Mouse (Mus musculus) kidney, postnatal 0 days (tissue): Measurements from ENCODE around the gene Cytl1. TPM values are rescaled to one million over a fixed set of nuclear protein-coding genes. Genes with fewer than 3 reads are reported as not detected.

Experiments
- ATAC-seq: fragments of 200-750 bp; cut with Nextera tagmentation; replicated peaks from 2 replicates; pipeline ENCODE4 v1.8.0; 2017; ENCODE audit warnings: low read depth, moderate number of reproducible peaks, moderate TSS enrichment, moderate library complexity; ENCODE audit not compliant: low FRiP score
- DNase-seq: peaks from one replicate; pipeline ENCODE4 v3.0.0-alpha.2; 2016; ENCODE audit warnings: low spot score
- H3K27ac ChIP-seq: fragments of 300-500 bp; sonication (generic); 2 replicates; pipeline ENCODE4 v1.5.1; 2014; ENCODE audit warnings: mild to moderate bottlenecking
- H3K27me3 ChIP-seq: fragments of 300-500 bp; sonication (generic); 2 replicates; pipeline ENCODE4 v1.6.1; 2014; ENCODE audit warnings: low read length, mixed read lengths; ENCODE audit not compliant: insufficient read depth
- H3K36me3 ChIP-seq: fragments of 300-500 bp; sonication (generic); 2 replicates; pipeline ENCODE4 v1.6.1; 2014; ENCODE audit warnings: low read length, mixed read lengths; ENCODE audit not compliant: insufficient read depth
- H3K4me1 ChIP-seq: fragments of 300-500 bp; sonication (generic); replicated peaks from 2 replicates; pipeline ENCODE4 v1.6.1; 2014; ENCODE audit warnings: antibody characterized with exemption, low read length, mixed read lengths; ENCODE audit not compliant: insufficient read depth
- H3K4me2 ChIP-seq: fragments of 300-500 bp; sonication (generic); 2 replicates; pipeline ENCODE4 v1.6.1; 2014; ENCODE audit warnings: mild to moderate bottlenecking, low read length, moderate library complexity, mixed read lengths
- H3K4me3 ChIP-seq: fragments of 300-500 bp; sonication (generic); replicated peaks from 2 replicates; pipeline ENCODE4 v1.5.1; 2014; ENCODE audit warnings: low read depth, low read length
- H3K9ac ChIP-seq: fragments of 300-500 bp; sonication (generic); 2 replicates; pipeline ENCODE4 v1.6.1; 2014; ENCODE audit warnings: low read depth, low read length
- H3K9me3 ChIP-seq: fragments of 300-500 bp; sonication (generic); replicated peaks from 2 replicates; pipeline ENCODE4 v1.6.1; 2016; ENCODE audit warnings: low read length, inconsistent platforms, mixed read lengths
- CTCF ChIP-seq: IDR thresholded peaks from 2 replicates; pipeline ENCODE4 v1.5.1; 2016; ENCODE audit warnings: antibody characterized with exemption, low read depth, mild to moderate bottlenecking, moderate library complexity
- WGBS: fragments of 180-500 bp; shearing (Covaris S2); extraction: QIAGEN DNeasy Blood & Tissue Kit; methylation state at CpG from one replicate; pipeline ENCODE4 v1.1.7; 2014; 5-methylcytosine and 5-hydroxymethylcytosine counted together
- polyA plus RNA-seq: library from polyadenylated mRNA; unstranded; fragments of >200 nt; fragmentation: Nextera tagmentation; extraction: Ambion mirVana; gene quantifications from 2 replicates; pipeline ENCODE4 v1.2.1, GENCODE M21; 2015

Gene Cytl1
- polyA plus RNA-seq, 1 experiment from 2014 or later = 2.9 TPM

DNA sequence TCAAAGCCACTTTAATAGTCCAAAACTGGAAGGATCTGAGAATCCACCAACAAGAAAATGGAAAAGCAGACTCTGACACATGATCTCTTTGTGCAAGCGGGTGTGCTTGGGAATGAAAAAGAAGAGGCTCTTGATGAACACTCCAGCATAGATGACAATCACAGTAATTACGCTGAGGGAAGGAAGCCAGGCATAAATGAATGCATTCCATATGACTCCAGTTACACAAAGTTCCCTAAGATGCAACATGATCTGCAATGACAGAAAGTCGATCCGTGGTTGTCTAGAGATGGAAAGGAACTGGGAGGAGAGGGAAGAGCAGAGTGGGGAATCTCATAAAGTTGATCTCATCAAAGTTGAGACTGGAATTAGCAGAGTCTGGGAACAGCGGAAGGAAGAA, 31.9 kb downstream of the Cytl1 start:
- H3K9me3 ChIP-seq = no peaks in the 10 kb centered on the region
- H3K27me3 ChIP-seq = no peaks in the 10 kb centered on the region
- DNase-seq (peak; percentile 32), ATAC-seq (no peak)
- no peak overlapping the region for H3K4me2 ChIP-seq
- H3K9ac ChIP-seq = no peak overlapping the region
- H3K27ac ChIP-seq = no peak overlapping the region
- WGBS = 41% methylated on average over 5 of the region's 5 CpGs
- no peaks in the 10 kb centered on the region for H3K36me3 ChIP-seq
- H3K4me1 ChIP-seq = no peaks in the 10 kb centered on the region
- no peak overlapping the region for H3K4me3 ChIP-seq
- TF ChIP-seq CTCF = no peak

DNA sequence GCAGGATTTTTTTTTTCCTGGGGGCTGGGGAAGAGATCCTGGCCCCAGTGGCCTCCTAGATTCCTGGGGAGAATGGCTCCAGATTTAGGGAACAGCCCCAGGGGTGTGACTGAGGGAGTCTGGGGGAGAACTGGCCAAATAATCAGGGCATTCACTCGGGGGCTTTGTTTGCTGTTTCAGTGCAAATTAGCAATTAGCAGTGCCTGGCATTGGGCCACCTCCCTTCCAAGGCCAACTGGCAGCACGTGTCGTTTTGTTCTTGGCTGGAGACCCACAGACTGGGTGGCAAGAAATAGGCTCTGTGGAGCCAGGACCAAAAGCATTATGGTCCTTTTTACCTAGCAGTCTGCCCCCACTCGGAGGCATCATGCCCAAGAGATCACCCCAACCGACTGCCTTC, 33.7 kb downstream of the Cytl1 start:
- ATAC-seq = no peak
- Histone ChIP-seq H3K27ac (no peak overlapping the region), H3K4me3 (no peak overlapping the region), H3K9me3 (no peaks in the 10 kb centered on the region), H3K9ac (no peak overlapping the region), H3K36me3 (no peaks in the 10 kb centered on the region), H3K27me3 (no peaks in the 10 kb centered on the region), H3K4me2 (no peak overlapping the region), H3K4me1 (no peaks in the 10 kb centered on the region)
- no peak for DNase-seq
- WGBS = 15% methylated on average over 5 of the region's 5 CpGs
- no peak for TF ChIP-seq CTCF

DNA sequence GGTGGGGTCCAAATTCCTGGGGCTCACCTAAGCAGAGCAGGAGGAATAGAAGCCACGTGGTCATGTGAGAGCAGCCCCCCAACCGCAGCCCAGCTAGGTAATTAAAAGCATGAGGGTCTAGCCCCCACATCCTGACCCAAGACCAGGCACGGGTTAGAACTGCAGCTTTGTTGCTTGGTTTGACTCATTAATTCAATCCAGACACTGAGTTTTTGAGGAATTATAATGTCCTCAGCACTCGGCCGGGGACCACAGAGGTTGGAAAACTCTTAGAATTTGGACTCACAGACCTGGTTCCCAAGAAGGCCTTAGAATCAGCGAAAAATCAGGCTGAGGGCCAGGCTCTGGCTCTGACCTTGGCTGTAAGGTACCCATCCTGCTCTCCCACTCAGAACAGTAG, 35.6 kb downstream of the Cytl1 start:
- WGBS = 76% methylated on average over 6 of the region's 6 CpGs

DNA sequence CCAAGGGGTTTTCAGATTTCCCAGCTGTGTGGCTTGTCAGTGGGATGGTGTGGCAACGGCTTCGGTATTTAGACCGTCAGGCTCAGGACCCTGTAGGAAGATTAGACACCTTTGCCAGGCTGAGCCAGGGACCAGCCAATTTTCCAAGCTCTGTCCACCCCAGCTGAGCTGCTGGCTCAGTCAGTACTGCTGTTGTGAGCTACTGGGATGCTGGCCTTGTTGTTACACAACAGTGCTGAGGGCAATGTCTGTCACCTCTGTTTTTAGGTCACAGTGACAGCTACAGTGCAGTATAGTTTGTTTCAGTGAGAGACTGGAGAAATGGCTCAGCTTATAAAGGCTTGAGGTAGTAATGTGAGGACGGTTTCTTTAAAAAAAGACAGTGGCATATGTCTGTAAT, 38.7 kb downstream of the Cytl1 start:
- no peak overlapping the region for H3K4me3 ChIP-seq
- no peak overlapping the region for H3K27ac ChIP-seq
- DNase-seq = no peak
- no peak overlapping the region for H3K9ac ChIP-seq
- TF ChIP-seq CTCF = no peak
- H3K4me2 ChIP-seq = no peak overlapping the region
- no peaks in the 10 kb centered on the region for H3K27me3 ChIP-seq
- no peaks in the 10 kb centered on the region for H3K36me3 ChIP-seq
- H3K4me1 ChIP-seq = no peaks in the 10 kb centered on the region
- ATAC-seq = no peak
- H3K9me3 ChIP-seq = no peaks in the 10 kb centered on the region
- whole genome bisulfite sequencing = 72% methylated on average over 4 of the region's 4 CpGs

More for the DNA sequence above, 35.6 kb downstream of the Cytl1 start:
- DNase-seq (no peak), ATAC-seq (no peak)
- Histone ChIP-seq H3K4me1 (no peaks in the 10 kb centered on the region), H3K4me2 (no peak overlapping the region), H3K36me3 (no peaks in the 10 kb centered on the region), H3K4me3 (no peak overlapping the region), H3K27ac (no peak overlapping the region), H3K9me3 (no peaks in the 10 kb centered on the region), H3K9ac (no peak overlapping the region), H3K27me3 (no peaks in the 10 kb centered on the region)
- no peak for TF ChIP-seq CTCF

DNA sequence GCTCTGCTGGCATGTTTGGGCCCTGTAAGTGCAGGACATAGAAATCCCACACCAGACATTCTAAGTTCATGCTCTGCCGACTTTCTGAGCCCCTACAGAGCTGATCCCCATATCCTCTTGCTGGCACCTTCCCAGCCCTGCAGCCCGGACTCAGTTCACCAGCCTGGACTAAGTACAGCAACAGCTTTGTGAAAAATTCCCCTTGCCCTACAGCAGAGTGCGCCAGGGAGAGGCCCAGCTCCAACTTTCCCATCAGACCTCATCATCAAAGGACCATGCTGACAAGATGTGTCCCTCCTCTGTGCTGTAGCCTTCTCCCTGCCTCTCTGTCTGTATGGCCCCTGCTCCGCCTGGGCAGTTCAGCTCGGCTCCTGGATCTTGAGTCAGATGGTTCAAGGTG, 40.4 kb downstream of the Cytl1 start:
- TF ChIP-seq CTCF = peak; percentile 35; the same call in 1 of the 2 replicates
- no peak for ATAC-seq
- 37% methylated on average over 5 of the region's 5 CpGs for WGBS
- no peak overlapping the region for H3K9ac ChIP-seq
- no peaks in the 10 kb centered on the region for H3K27me3 ChIP-seq
- no peaks in the 10 kb centered on the region for H3K9me3 ChIP-seq
- H3K36me3 ChIP-seq = no peaks in the 10 kb centered on the region
- no peak for DNase-seq
- no peak overlapping the region for H3K27ac ChIP-seq
- H3K4me1 ChIP-seq = no peaks in the 10 kb centered on the region
- H3K4me2 ChIP-seq = no peak overlapping the region
- no peak overlapping the region for H3K4me3 ChIP-seq

DNA sequence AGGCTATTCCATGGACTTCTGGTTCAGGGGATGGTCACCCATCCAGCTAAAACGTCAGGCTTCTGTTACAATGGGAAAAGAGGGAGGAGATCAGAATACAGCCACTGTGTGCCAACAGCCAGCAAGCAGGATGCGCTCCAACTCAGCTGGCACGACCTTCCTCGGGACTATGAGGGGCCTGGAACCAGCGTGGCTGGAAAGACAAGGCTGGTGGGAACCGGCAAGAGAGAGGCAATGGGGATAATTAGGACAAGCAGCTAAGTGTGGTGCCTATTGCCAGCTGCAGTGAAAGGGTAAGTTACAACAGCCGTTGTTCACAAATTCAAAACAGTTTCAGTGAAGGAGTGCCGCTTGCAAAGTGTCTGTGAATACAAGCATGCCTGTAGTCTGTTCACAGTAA, 48.0 kb downstream of the Cytl1 start:
- DNase-seq (no peak), ATAC-seq (no peak)
- Histone ChIP-seq H3K4me3 (no peak overlapping the region), H3K27ac (no peak overlapping the region), H3K4me1 (no peaks in the 10 kb centered on the region), H3K4me2 (no peak overlapping the region), H3K9me3 (no peaks in the 10 kb centered on the region), H3K27me3 (no peaks in the 10 kb centered on the region), H3K36me3 (no peaks in the 10 kb centered on the region), H3K9ac (no peak overlapping the region)
- TF ChIP-seq CTCF = no peak
- 52% methylated on average over 8 of the region's 8 CpGs for WGBS

DNA sequence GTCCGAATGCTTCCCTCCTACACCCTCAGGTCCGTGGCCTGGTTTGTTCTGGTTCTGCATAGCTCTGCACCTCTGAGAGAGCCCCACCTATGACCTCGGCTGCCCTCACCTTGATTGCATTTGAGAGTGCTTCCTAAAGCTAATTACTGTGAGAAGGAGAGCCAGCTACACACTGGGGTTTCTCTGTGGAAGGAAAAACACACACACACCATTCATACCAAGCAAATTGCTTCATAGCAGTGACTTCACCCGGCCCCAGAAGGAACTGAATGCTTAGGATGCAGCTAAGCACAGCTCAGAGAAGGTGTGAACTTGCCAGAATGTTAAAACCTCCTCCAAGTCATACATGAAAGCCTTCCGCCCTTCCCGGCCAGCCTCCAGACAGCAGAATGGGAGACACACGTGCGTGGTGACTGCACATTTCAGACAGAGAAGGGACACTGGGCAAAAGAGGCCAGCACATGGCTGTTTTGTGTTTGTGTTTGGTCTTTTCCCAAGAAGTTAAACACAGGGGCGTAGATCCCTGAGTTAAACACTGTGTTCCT, 49.6 kb downstream of the Cytl1 start:
- H3K27me3 ChIP-seq = no peaks in the 10 kb centered on the region
- no peak overlapping the region for H3K4me3 ChIP-seq
- no peaks in the 10 kb centered on the region for H3K9me3 ChIP-seq
- ATAC-seq = no peak
- H3K36me3 ChIP-seq = no peaks in the 10 kb centered on the region
- H3K9ac ChIP-seq = no peak overlapping the region
- DNase-seq = no peak
- H3K27ac ChIP-seq = no peak overlapping the region
- TF ChIP-seq CTCF = no peak
- H3K4me2 ChIP-seq = no peak overlapping the region
- 60% methylated on average over 9 of the region's 9 CpGs for WGBS
- no peaks in the 10 kb centered on the region for H3K4me1 ChIP-seq

Other genes starting within 250 kb of the Cytl1 start
- 5.5 and 6.1 TPM in 2 replicates for gene Stk32b, start 18.3 kb upstream of the Cytl1 start, polyA plus RNA-seq
- 2.6 and 2.8 TPM in 2 replicates for gene Msx1, start 89.1 kb downstream of the Cytl1 start, polyA plus RNA-seq